Mouse (Mus musculus) cerebral cortex, adult 2 months (tissue): ENCODE results near the gene Ndel1.

Source experiments
- WGBS: fragments of 180-500 bp; shearing (Covaris S2); methylation state at CpG from one replicate; pipeline ENCODE4 v1.1.7; 2018; 5-methylcytosine and 5-hydroxymethylcytosine counted together

Gene Ndel1

GRCm38 (mm10) chr11:68777933-68778332 lies 93.7 kb downstream of the Ndel1 start:
- 80% methylated on average over 11 of the region's 11 CpGs for WGBS

GRCm38 (mm10) chr11:68776147-68776655 lies 95.5 kb downstream of the Ndel1 start:
- WGBS = 71% methylated on average over 7 of the region's 7 CpGs
